Mouse (Mus musculus): Measurements from ENCODE around the gene Pdgfra. TPM values are rescaled to one million over a fixed set of nuclear protein-coding genes. Genes with fewer than 3 reads are reported as not detected.

The Pdgfra gene
- polyA plus RNA-seq, 1 experiment from 2014 or later = 12.0 TPM

DNA sequence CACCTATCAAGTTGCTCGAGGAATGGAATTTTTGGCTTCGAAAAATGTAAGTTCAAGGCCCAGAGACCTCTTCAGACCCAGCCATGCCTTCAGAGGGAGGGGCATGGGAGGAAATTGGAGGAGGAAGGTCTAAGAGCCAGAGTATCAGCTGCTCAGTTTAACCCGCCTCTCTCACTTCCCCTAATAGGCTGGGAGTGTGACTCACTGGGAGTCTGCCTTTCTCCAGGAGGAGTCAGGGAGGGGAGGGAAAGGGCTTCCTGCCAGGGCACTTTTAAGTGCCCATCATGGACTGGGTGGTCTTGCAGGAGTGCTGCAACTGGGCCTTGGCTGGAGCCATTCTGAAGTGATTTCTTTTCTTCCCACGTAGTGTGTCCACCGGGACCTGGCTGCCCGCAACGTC is 33.5 kb downstream of the Pdgfra start:
- WGBS = 81% methylated on average over 7 of the region's 7 CpGs
- Histone ChIP-seq H3K27me3 (replicated peaks; ENCODE audit: control insufficient read depth, insufficient read depth, low read length) (no peaks in the 10 kb centered on the region), H3K27ac (ENCODE audit: low read depth, low read length) (no peak overlapping the region), H3K9ac (ENCODE audit: low read depth, low read length) (no peak overlapping the region), H3K9me3 (ENCODE audit: control insufficient read depth) (no peaks in the 10 kb centered on the region), H3K4me3 (ENCODE audit: low read depth, low read length) (no peak overlapping the region), H3K4me1 (replicated peaks; ENCODE audit: control insufficient read depth, insufficient read depth, low read length) (no peaks in the 10 kb centered on the region), H3K36me3 (ENCODE audit: control insufficient read depth, insufficient read depth) (no peaks in the 10 kb centered on the region), H3K4me2 (replicated peaks; ENCODE audit: low read depth) (no peak overlapping the region)
- no peak for ATAC-seq
- TF ChIP-seq CTCF (IDR thresholded peaks at IDR 0.05; ENCODE audit: low read depth) = no peak

GRCm38 (mm10) chr5:75189319-75189987 is 37.4 kb downstream of the Pdgfra start:
- Histone ChIP-seq H3K9me3 (ENCODE audit: control insufficient read depth) (no peaks in the 10 kb centered on the region), H3K27me3 (replicated peaks; ENCODE audit: control insufficient read depth, insufficient read depth, low read length) (no peaks in the 10 kb centered on the region), H3K4me3 (ENCODE audit: low read depth, low read length) (no peak overlapping the region), H3K36me3 (ENCODE audit: control insufficient read depth, insufficient read depth) (no peaks in the 10 kb centered on the region), H3K4me1 (replicated peaks; ENCODE audit: control insufficient read depth, insufficient read depth, low read length) (no peaks in the 10 kb centered on the region), H3K9ac (ENCODE audit: low read depth, low read length) (no peak overlapping the region), H3K4me2 (replicated peaks; ENCODE audit: low read depth) (no peak overlapping the region), H3K27ac (ENCODE audit: low read depth, low read length) (no peak overlapping the region)
- ATAC-seq = no peak
- TF ChIP-seq CTCF (IDR thresholded peaks at IDR 0.05; ENCODE audit: low read depth) = no peak
- WGBS = 84% methylated on average over 15 of the region's 15 CpGs

DNA sequence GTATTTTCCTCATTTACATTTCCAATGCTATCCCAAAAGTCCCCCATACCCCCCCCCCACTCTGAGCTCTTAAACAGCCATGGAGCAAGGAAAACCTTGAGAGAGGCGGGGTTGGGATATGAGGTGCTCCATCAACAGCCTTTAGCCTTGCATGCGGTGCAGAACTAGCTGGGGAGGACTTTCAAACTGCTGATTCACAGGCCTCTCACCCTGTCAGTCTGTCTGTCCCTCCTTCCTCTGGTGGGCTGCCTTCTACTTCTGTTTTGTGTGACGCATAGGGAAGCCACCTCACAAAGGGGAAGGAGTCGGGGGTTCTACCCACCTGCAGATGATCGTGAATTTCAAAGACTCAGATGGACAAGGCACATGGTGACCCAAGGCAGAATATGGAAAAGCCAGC is 41.0 kb downstream of the Pdgfra start:
- H3K4me3 ChIP-seq (ENCODE audit: low read depth, low read length) = no peak overlapping the region
- H3K4me2 ChIP-seq (replicated peaks; ENCODE audit: low read depth) = no peak overlapping the region
- no peaks in the 10 kb centered on the region for H3K9me3 ChIP-seq (ENCODE audit: control insufficient read depth)
- no peak overlapping the region for H3K27ac ChIP-seq (ENCODE audit: low read depth, low read length)
- H3K4me1 ChIP-seq (replicated peaks; ENCODE audit: control insufficient read depth, insufficient read depth, low read length) = no peaks in the 10 kb centered on the region
- TF ChIP-seq CTCF (IDR thresholded peaks at IDR 0.05; ENCODE audit: low read depth) = no peak
- H3K27me3 ChIP-seq (replicated peaks; ENCODE audit: control insufficient read depth, insufficient read depth, low read length) = no peaks in the 10 kb centered on the region
- 86% methylated on average over 5 of the region's 5 CpGs for WGBS
- no peak overlapping the region for H3K9ac ChIP-seq (ENCODE audit: low read depth, low read length)
- ATAC-seq = no peak
- H3K36me3 ChIP-seq (ENCODE audit: control insufficient read depth, insufficient read depth) = no peaks in the 10 kb centered on the region

- no peak overlapping the region for H3K4me2 ChIP-seq (replicated peaks; ENCODE audit: low read depth)
- H3K9me3 ChIP-seq (ENCODE audit: control insufficient read depth) = no peaks in the 10 kb centered on the region
- TF ChIP-seq CTCF (IDR thresholded peaks at IDR 0.05; ENCODE audit: low read depth) = no peak
- 79% methylated on average over 8 of the region's 8 CpGs for WGBS
- no peak for ATAC-seq
- H3K9ac ChIP-seq (ENCODE audit: low read depth, low read length) = no peak overlapping the region
- H3K4me1 ChIP-seq (replicated peaks; ENCODE audit: control insufficient read depth, insufficient read depth, low read length) = no peaks in the 10 kb centered on the region
- H3K4me3 ChIP-seq (ENCODE audit: low read depth, low read length) = no peak overlapping the region
- H3K27me3 ChIP-seq (replicated peaks; ENCODE audit: control insufficient read depth, insufficient read depth, low read length) = no peaks in the 10 kb centered on the region
- no peaks in the 10 kb centered on the region for H3K36me3 ChIP-seq (ENCODE audit: control insufficient read depth, insufficient read depth)
- no peak overlapping the region for H3K27ac ChIP-seq (ENCODE audit: low read depth, low read length)
Observed at GRCm38 (mm10) chr5:75198413-75198812, 46.3 kb downstream of the Pdgfra start.

- no peaks in the 10 kb centered on the region for H3K4me1 ChIP-seq (replicated peaks; ENCODE audit: control insufficient read depth, insufficient read depth, low read length)
- no peak overlapping the region for H3K4me2 ChIP-seq (replicated peaks; ENCODE audit: low read depth)
- WGBS = 76% methylated on average over 9 of the region's 9 CpGs
- no peak for ATAC-seq
- no peak for TF ChIP-seq CTCF (IDR thresholded peaks at IDR 0.05; ENCODE audit: low read depth)
- H3K27me3 ChIP-seq (replicated peaks; ENCODE audit: control insufficient read depth, insufficient read depth, low read length) = no peaks in the 10 kb centered on the region
- H3K27ac ChIP-seq (ENCODE audit: low read depth, low read length) = no peak overlapping the region
- no peak overlapping the region for H3K4me3 ChIP-seq (ENCODE audit: low read depth, low read length)
- no peaks in the 10 kb centered on the region for H3K36me3 ChIP-seq (ENCODE audit: control insufficient read depth, insufficient read depth)
- H3K9me3 ChIP-seq (ENCODE audit: control insufficient read depth) = no peaks in the 10 kb centered on the region
- H3K9ac ChIP-seq (ENCODE audit: low read depth, low read length) = no peak overlapping the region
Observed at GRCm38 (mm10) chr5:75199698-75200365, 47.7 kb downstream of the Pdgfra start.

DNA sequence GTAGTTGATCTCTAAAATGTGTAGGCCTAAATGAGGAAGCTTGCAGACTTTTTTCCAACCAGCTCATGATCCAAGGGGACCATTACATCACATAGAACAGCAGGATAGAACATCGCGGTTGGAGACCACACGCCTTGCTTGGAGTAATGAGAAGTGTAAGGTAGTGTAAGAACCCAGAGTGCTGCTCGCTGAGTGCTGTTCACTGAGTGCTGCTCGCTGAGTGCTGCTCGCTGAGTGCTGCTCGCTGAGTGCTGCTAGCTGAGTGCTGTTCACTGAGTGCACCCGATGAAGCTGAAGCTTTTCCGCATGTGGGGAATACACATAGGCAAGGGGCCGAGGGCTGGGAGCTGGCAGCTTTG is 48.3 kb downstream of the Pdgfra start:
- no peaks in the 10 kb centered on the region for H3K36me3 ChIP-seq (ENCODE audit: control insufficient read depth, insufficient read depth)
- no peak overlapping the region for H3K4me2 ChIP-seq (replicated peaks; ENCODE audit: low read depth)
- no peak overlapping the region for H3K27ac ChIP-seq (ENCODE audit: low read depth, low read length)
- no peaks in the 10 kb centered on the region for H3K27me3 ChIP-seq (replicated peaks; ENCODE audit: control insufficient read depth, insufficient read depth, low read length)
- H3K4me1 ChIP-seq (replicated peaks; ENCODE audit: control insufficient read depth, insufficient read depth, low read length) = no peaks in the 10 kb centered on the region
- H3K9ac ChIP-seq (ENCODE audit: low read depth, low read length) = no peak overlapping the region
- H3K9me3 ChIP-seq (ENCODE audit: control insufficient read depth) = no peaks in the 10 kb centered on the region
- H3K4me3 ChIP-seq (ENCODE audit: low read depth, low read length) = no peak overlapping the region
- no peak for ATAC-seq
- TF ChIP-seq CTCF (IDR thresholded peaks at IDR 0.05; ENCODE audit: low read depth) = no peak
- WGBS = 89% methylated on average over 10 of the region's 10 CpGs
